In genomic region chr10:100052911-100053310, GRCm38 (mm10) we compare ENCODE assay signal across 20 mouse cellular contexts. TPM values are rescaled to one million over a fixed set of nuclear protein-coding genes. Genes with fewer than 3 reads are reported as not detected.
DNase-seq lines count a peak whose midpoint lies in the region; ATAC-seq and TF ChIP-seq lines count a peak whose summit lies in the region.
"Had no signal": no experiment of that assay in that cellular context is flagged by ENCODE, and none has a peak within 500 bp of the region (broad histone marks: within the 10 kb centered on the region; RNA-seq: fewer than 3 reads in every experiment).

No protein-coding gene starts in this region.

- H3K27ac ChIP-seq in kidney, embryonic 15.5 days, result no peak overlapping the region
- H3K27ac ChIP-seq in limb, embryonic 11.5 days (replicated peaks; ENCODE audit: low read depth, low read length), result no peak overlapping the region
- no peak overlapping the region for H3K27ac ChIP-seq in limb, embryonic 10.5 days
- H3K27ac ChIP-seq in bone marrow macrophage, adult 2 months (ENCODE audit: insufficient read depth, low read depth, low read length), result peak overlapping the region; percentile 38
- H3K27ac ChIP-seq: embryonic facial prominence, embryonic 12.5 days; forebrain, embryonic 12.5 days; heart, embryonic 10.5 days had no signal

- DNase-seq in kidney, adult 11 months, result no peak
- no peak for DNase-seq in limb, embryonic 11.5 days (ENCODE audit: low spot score)
- no peak for DNase-seq in limb, embryonic 10.5 days (ENCODE audit: low spot score)
- peak; percentile 45 to 55 for DNase-seq in kidney, postnatal 4 days
- DNase-seq in adrenal gland, postnatal 25 days, result no peak
- DNase-seq: adrenal gland, adult 8-10 months; cerebellum, adult 2 months; cerebellum, postnatal 25 days; thymus, adult 2 months; thymus, postnatal 4 days had no signal

- peak; percentile 72; the same call in 1 of the 2 replicates for ATAC-seq in kidney, embryonic 15.5 days (replicated peaks; ENCODE audit: low FRiP score)
- 0 out of 2 replicates have a peak, but pooled peaks have one; percentile 44 for ATAC-seq in limb, embryonic 11.5 days (ENCODE audit: insufficient number of reproducible peaks, low FRiP score, low TSS enrichment, low read depth)
- ATAC-seq: hindbrain, embryonic 16.5 days had no signal

- 57% methylated on average over 4 of the region's 4 CpGs for WGBS in kidney, embryonic 15.5 days
- WGBS in limb, embryonic 11.5 days, result 70% methylated on average over 4 of the region's 4 CpGs
- WGBS in limb, embryonic 10.5 days, result 84% methylated on average over 4 of the region's 4 CpGs

- H3K4me3 ChIP-seq in kidney, embryonic 15.5 days (replicated peaks), result no peak overlapping the region
- no peak overlapping the region for H3K4me3 ChIP-seq in limb, embryonic 11.5 days (ENCODE audit: low read depth, low read length)
- no peak overlapping the region for H3K4me3 ChIP-seq in limb, embryonic 10.5 days
- no peak overlapping the region for H3K4me3 ChIP-seq in bone marrow macrophage, adult 2 months (ENCODE audit: insufficient read depth, low read length)
- H3K4me3 ChIP-seq: embryonic facial prominence, embryonic 12.5 days; forebrain, embryonic 12.5 days; heart, embryonic 10.5 days; stomach, embryonic 15.5 days had no signal

- no peak overlapping the region for H3K4me2 ChIP-seq in kidney, embryonic 15.5 days
- H3K4me2 ChIP-seq in limb, embryonic 11.5 days (ENCODE audit: low read depth, severe bottlenecking), result no peak overlapping the region
- H3K4me2 ChIP-seq: embryonic facial prominence, embryonic 12.5 days; forebrain, embryonic 12.5 days; liver, embryonic 11.5 days; midbrain, embryonic 11.5 days; stomach, embryonic 15.5 days had no signal

- H3K9ac ChIP-seq in kidney, embryonic 15.5 days, result no peak overlapping the region
- H3K9ac ChIP-seq in limb, embryonic 11.5 days (ENCODE audit: low read length), result no peak overlapping the region
- H3K9ac ChIP-seq: embryonic facial prominence, embryonic 12.5 days; forebrain, embryonic 12.5 days; stomach, embryonic 15.5 days had no signal

- H3K36me3 ChIP-seq in kidney, embryonic 15.5 days, result no peaks in the 10 kb centered on the region
- H3K36me3 ChIP-seq in limb, embryonic 11.5 days (ENCODE audit: control insufficient read depth, insufficient read depth, low read length), result no peaks in the 10 kb centered on the region
- no peaks in the 10 kb centered on the region for H3K36me3 ChIP-seq in limb, embryonic 10.5 days
- H3K36me3 ChIP-seq: embryonic facial prominence, embryonic 12.5 days; forebrain, embryonic 12.5 days had no signal

- H3K9me3 ChIP-seq in kidney, embryonic 15.5 days (replicated peaks), result no peaks in the 10 kb centered on the region
- no peaks in the 10 kb centered on the region for H3K9me3 ChIP-seq in limb, embryonic 11.5 days (ENCODE audit: control insufficient read depth, low read length)
- no peaks in the 10 kb centered on the region for H3K9me3 ChIP-seq in limb, embryonic 10.5 days (replicated peaks)
- H3K9me3 ChIP-seq: embryonic facial prominence, embryonic 12.5 days; forebrain, embryonic 12.5 days; heart, embryonic 10.5 days; stomach, embryonic 15.5 days had no signal

- no peak for TF ChIP-seq POLR2A in bone marrow macrophage, adult 2 months (IDR thresholded peaks at IDR 0.05; ENCODE audit: borderline replicate concordance, low read depth, low read length)

- peaks cover 3% of the 10 kb centered on the region; the same call in 1 of the 2 replicates for H3K4me1 ChIP-seq in kidney, embryonic 15.5 days
- no peaks in the 10 kb centered on the region for H3K4me1 ChIP-seq in limb, embryonic 11.5 days (ENCODE audit: control insufficient read depth, insufficient read depth, low read length)
- H3K4me1 ChIP-seq in limb, embryonic 10.5 days, result no peaks in the 10 kb centered on the region
- peaks cover 39% of the 10 kb centered on the region for H3K4me1 ChIP-seq in bone marrow macrophage, adult 2 months (ENCODE audit: control insufficient read depth, insufficient read depth, low read length)
- H3K4me1 ChIP-seq: embryonic facial prominence, embryonic 12.5 days; forebrain, embryonic 12.5 days; heart, embryonic 10.5 days had no signal

- H3K27me3 ChIP-seq in kidney, embryonic 15.5 days, result 0 out of 2 replicates have a peak, but pooled peaks cover 3% of the 10 kb centered on the region
- no peaks in the 10 kb centered on the region for H3K27me3 ChIP-seq in limb, embryonic 11.5 days (ENCODE audit: control insufficient read depth, insufficient read depth, low read length)
- H3K27me3 ChIP-seq in limb, embryonic 10.5 days (ENCODE audit: low read depth, poor library complexity, severe bottlenecking), result no peaks in the 10 kb centered on the region
- H3K27me3 ChIP-seq: embryonic facial prominence, embryonic 12.5 days; forebrain, embryonic 12.5 days; stomach, embryonic 15.5 days had no signal

- TF ChIP-seq CTCF in bone marrow macrophage, adult 2 months (IDR thresholded peaks at IDR 0.05; ENCODE audit: low read depth, low read length), result no peak

RNA-seq across cellular contexts. Expression of gene Kitl, which starts 37.5 kb away (rescaled TPM):
- 24.3 and 26.3 TPM in 2 replicates for polyA plus RNA-seq in kidney, embryonic 15.5 days (2015; fragmentation: Nextera tagmentation; extraction: Ambion mirVana)
- 7.5 and 9.0 TPM in 2 replicates for polyA plus RNA-seq in limb, embryonic 11.5 days (2014; fragmentation: Nextera tagmentation; extraction: Ambion mirVana)
- polyA plus RNA-seq in limb, embryonic 10.5 days (2016; fragmentation: Nextera tagmentation; extraction: Ambion mirVana), result 7.0 and 9.0 TPM in 2 replicates
- 2.6 and 3.1 TPM in 2 replicates for polyA plus RNA-seq in bone marrow macrophage, adult 2 months (2012; ENCODE audit: insufficient read depth, insufficient read length, missing spikeins)
- 27.7 and 32.1 TPM in 2 replicates for total RNA-seq in adrenal gland, postnatal 25 days (2021)
- total RNA-seq: MEL had no signal

Comparison
In these comparisons a context has a peak if more than half of its experiments do, and no peak if none do; other contexts are left out.
1. DNase-seq: peak in kidney, postnatal 4 days (2 of 2); none in kidney, adult 11 months (single experiment), limb, embryonic 11.5 days (single experiment), limb, embryonic 10.5 days (single experiment) and adrenal gland, postnatal 25 days (single experiment).